Mouse (Mus musculus) stomach, postnatal 0 days (tissue): Measurements from ENCODE around the gene Slc16a2. TPM values are rescaled to one million over a fixed set of nuclear protein-coding genes. Genes with fewer than 3 reads are reported as not detected.

ENCODE experiments used
- ATAC-seq: fragments of 200-750 bp; cut with Nextera tagmentation; 2 replicates; pipeline ENCODE4 v1.8.0; 2017; ENCODE audit not compliant: low FRiP score, low TSS enrichment
- DNase-seq: peaks from one replicate; pipeline ENCODE4 v3.0.0-alpha.2; 2016; ENCODE audit warnings: low spot score
- H3K27ac ChIP-seq: fragments of 300-500 bp; sonication (generic); replicated peaks from 2 replicates; pipeline ENCODE4 v1.5.1; 2014; ENCODE audit warnings: mild to moderate bottlenecking, control low read depth
- H3K27me3 ChIP-seq: fragments of 300-500 bp; sonication (generic); 2 replicates; pipeline ENCODE4 v1.6.1; 2014; ENCODE audit warnings: low read length; ENCODE audit not compliant: control insufficient read depth, insufficient read depth
- H3K36me3 ChIP-seq: fragments of 300-500 bp; sonication (generic); 2 replicates; pipeline ENCODE4 v1.6.1; 2014; ENCODE audit warnings: low read length, mixed read lengths; ENCODE audit not compliant: control insufficient read depth, insufficient read depth
- H3K4me1 ChIP-seq: fragments of 300-500 bp; sonication (generic); replicated peaks from 2 replicates; pipeline ENCODE4 v1.6.1; 2014; ENCODE audit warnings: antibody characterized with exemption; ENCODE audit not compliant: control insufficient read depth, insufficient read depth
- H3K4me2 ChIP-seq: fragments of 300-500 bp; sonication (generic); replicated peaks from 2 replicates; pipeline ENCODE4 v1.6.1; 2014; ENCODE audit warnings: low read depth, mild to moderate bottlenecking, control low read depth, moderate library complexity
- H3K4me3 ChIP-seq: fragments of 300-500 bp; sonication (generic); 2 replicates; pipeline ENCODE4 v1.5.1; 2014; ENCODE audit warnings: low read depth, low read length, control low read depth
- H3K9ac ChIP-seq: fragments of 300-500 bp; sonication (generic); 2 replicates; pipeline ENCODE4 v1.6.1; 2014; ENCODE audit warnings: mild to moderate bottlenecking, low read length, control low read depth, mixed read lengths
- H3K9me3 ChIP-seq: fragments of 300-500 bp; sonication (generic); 2 replicates; pipeline ENCODE4 v1.6.1; 2016; ENCODE audit warnings: low read length; ENCODE audit not compliant: control insufficient read depth
- CTCF ChIP-seq: IDR thresholded peaks from 2 replicates; pipeline ENCODE4 v1.5.1; 2016; ENCODE audit warnings: antibody characterized with exemption, low read depth, mild to moderate bottlenecking, moderate library complexity
- EP300 ChIP-seq: optimal IDR thresholded peaks from 2 replicates; pipeline ENCODE3; 2016; ENCODE audit warnings: antibody characterized with exemption
- WGBS: fragments of 180-500 bp; shearing (Covaris S2); extraction: QIAGEN DNeasy Blood & Tissue Kit; methylation state at CpG from one replicate; pipeline ENCODE4 v1.1.7; 2014; 5-methylcytosine and 5-hydroxymethylcytosine counted together
- polyA plus RNA-seq: library from polyadenylated mRNA; unstranded; fragments of >200 nt; fragmentation: Nextera tagmentation; extraction: Ambion mirVana; gene quantifications from 2 replicates; pipeline ENCODE4 v1.2.1, GENCODE M21; 2015

Gene Slc16a2
- polyA plus RNA-seq, 1 experiment from 2014 or later = 5.5 TPM

- H3K27me3 ChIP-seq = no peaks in the 10 kb centered on the region
- no peak overlapping the region for H3K9ac ChIP-seq
- no peak overlapping the region for H3K4me3 ChIP-seq
- ATAC-seq (no peak), DNase-seq (no peak)
- H3K27ac ChIP-seq = no peak overlapping the region
- no peaks in the 10 kb centered on the region for H3K4me1 ChIP-seq
- TF ChIP-seq CTCF (no peak), EP300 (no peak)
- 100% methylated on average over 1 of the region's 1 CpGs for WGBS
- no peaks in the 10 kb centered on the region for H3K9me3 ChIP-seq
- H3K36me3 ChIP-seq = no peaks in the 10 kb centered on the region
- H3K4me2 ChIP-seq = no peak overlapping the region
Observed at GRCm38 (mm10) chrX:103796961-103797360, 24.8 kb downstream of the Slc16a2 start.

- Histone ChIP-seq H3K27me3 (no peaks in the 10 kb centered on the region), H3K4me1 (no peaks in the 10 kb centered on the region), H3K27ac (no peak overlapping the region), H3K4me2 (no peak overlapping the region), H3K4me3 (no peak overlapping the region), H3K9ac (no peak overlapping the region), H3K9me3 (no peaks in the 10 kb centered on the region), H3K36me3 (no peaks in the 10 kb centered on the region)
- TF ChIP-seq CTCF = no peak
- no peak for TF ChIP-seq EP300
- WGBS = 52% methylated on average over 5 of the region's 5 CpGs
- DNase-seq (no peak), ATAC-seq (no peak)
Observed at GRCm38 (mm10) chrX:103795506-103795905, 26.3 kb downstream of the Slc16a2 start.

GRCm38 (mm10) chrX:103791329-103791728, 30.5 kb downstream of the Slc16a2 start:
- Histone ChIP-seq H3K36me3 (no peaks in the 10 kb centered on the region), H3K9me3 (no peaks in the 10 kb centered on the region), H3K27ac (no peak overlapping the region), H3K9ac (no peak overlapping the region), H3K4me3 (no peak overlapping the region), H3K4me2 (no peak overlapping the region), H3K27me3 (no peaks in the 10 kb centered on the region), H3K4me1 (no peaks in the 10 kb centered on the region)
- 67% methylated on average over 2 of the region's 2 CpGs for WGBS
- no peak for TF ChIP-seq CTCF
- TF ChIP-seq EP300 = no peak
- DNase-seq = no peak
- no peak for ATAC-seq

GRCm38 (mm10) chrX:103785681-103786080, 36.1 kb downstream of the Slc16a2 start:
- H3K9ac ChIP-seq = no peak overlapping the region
- no peaks in the 10 kb centered on the region for H3K4me1 ChIP-seq
- H3K4me2 ChIP-seq = no peak overlapping the region
- ATAC-seq = no peak
- H3K27ac ChIP-seq = no peak overlapping the region
- no peak overlapping the region for H3K4me3 ChIP-seq
- no peaks in the 10 kb centered on the region for H3K27me3 ChIP-seq
- TF ChIP-seq EP300 (no peak), CTCF (no peak)
- no peaks in the 10 kb centered on the region for H3K36me3 ChIP-seq
- 54% methylated on average over 2 of the region's 2 CpGs for WGBS
- no peak for DNase-seq
- no peaks in the 10 kb centered on the region for H3K9me3 ChIP-seq

GRCm38 (mm10) chrX:103776412-103776811, 45.4 kb downstream of the Slc16a2 start:
- H3K4me2 ChIP-seq = no peak overlapping the region
- no peak for DNase-seq
- no peak overlapping the region for H3K27ac ChIP-seq
- H3K4me3 ChIP-seq = no peak overlapping the region
- H3K27me3 ChIP-seq = no peaks in the 10 kb centered on the region
- no peaks in the 10 kb centered on the region for H3K9me3 ChIP-seq
- H3K9ac ChIP-seq = no peak overlapping the region
- H3K4me1 ChIP-seq = no peaks in the 10 kb centered on the region
- TF ChIP-seq EP300 (no peak), CTCF (no peak)
- ATAC-seq = no peak
- no peaks in the 10 kb centered on the region for H3K36me3 ChIP-seq

GRCm38 (mm10) chrX:103746197-103746596, 75.6 kb downstream of the Slc16a2 start:
- H3K4me2 ChIP-seq = no peak overlapping the region
- no peak overlapping the region for H3K9ac ChIP-seq
- no peak overlapping the region for H3K27ac ChIP-seq
- DNase-seq (no peak), ATAC-seq (no peak)
- H3K4me3 ChIP-seq = no peak overlapping the region
- WGBS = 81% methylated on average over 1 of the region's 1 CpGs
- no peaks in the 10 kb centered on the region for H3K36me3 ChIP-seq
- H3K27me3 ChIP-seq = no peaks in the 10 kb centered on the region
- no peak for TF ChIP-seq EP300
- no peak for TF ChIP-seq CTCF
- H3K9me3 ChIP-seq = no peaks in the 10 kb centered on the region
- H3K4me1 ChIP-seq = no peaks in the 10 kb centered on the region
